Mouse (Mus musculus): Measurements from ENCODE around the gene Fgfr2. TPM values are rescaled to one million over a fixed set of nuclear protein-coding genes. Genes with fewer than 3 reads are reported as not detected.

The Fgfr2 gene
- polyA plus RNA-seq, 1 experiment from 2014 or later: not detected

GRCm38 (mm10) chr7:130773171-130773830 lies 2349.8 kb downstream of the Fgfr2 start:
- H3K4me3 ChIP-seq (ENCODE audit: inconsistent target): no peak overlapping the region
- no peaks in the 10 kb centered on the region for H3K79me2 ChIP-seq (ENCODE audit: inconsistent target)
- H3K36me3 ChIP-seq (ENCODE audit: inconsistent target): no peaks in the 10 kb centered on the region
- WGBS (ENCODE audit: missing documents): 84% methylated on average over 10 of the region's 11 CpGs
- H3K27ac ChIP-seq: no peak overlapping the region

- H3K36me3 ChIP-seq (ENCODE audit: inconsistent target): no peaks in the 10 kb centered on the region
- WGBS (ENCODE audit: missing documents): 22% methylated on average over 3 of the region's 3 CpGs
- no peak overlapping the region for H3K27ac ChIP-seq
- H3K4me3 ChIP-seq (ENCODE audit: inconsistent target): no peak overlapping the region
- H3K79me2 ChIP-seq (ENCODE audit: inconsistent target): no peaks in the 10 kb centered on the region
These were observed 2352.4 kb downstream of the Fgfr2 start for GRCm38 (mm10) chr7:130770707-130771106.

GRCm38 (mm10) chr7:130768151-130768550 lies 2355.0 kb downstream of the Fgfr2 start:
- Histone ChIP-seq H3K4me3 (ENCODE audit: inconsistent target) (no peak overlapping the region), H3K79me2 (ENCODE audit: inconsistent target) (no peaks in the 10 kb centered on the region), H3K36me3 (ENCODE audit: inconsistent target) (no peaks in the 10 kb centered on the region), H3K27ac (no peak overlapping the region)
- 95% methylated on average over 4 of the region's 4 CpGs for WGBS (ENCODE audit: missing documents)

- 84% methylated on average over 30 of the region's 30 CpGs for WGBS (ENCODE audit: missing documents)
- Histone ChIP-seq H3K27ac (no peak overlapping the region), H3K79me2 (ENCODE audit: inconsistent target) (no peaks in the 10 kb centered on the region), H3K36me3 (ENCODE audit: inconsistent target) (no peaks in the 10 kb centered on the region), H3K4me3 (ENCODE audit: inconsistent target) (no peak overlapping the region)
These were observed 2356.6 kb downstream of the Fgfr2 start for GRCm38 (mm10) chr7:130766411-130767170.

- Histone ChIP-seq H3K4me3 (ENCODE audit: inconsistent target) (no peak overlapping the region), H3K79me2 (ENCODE audit: inconsistent target) (no peaks in the 10 kb centered on the region), H3K36me3 (ENCODE audit: inconsistent target) (no peaks in the 10 kb centered on the region), H3K27ac (no peak overlapping the region)
- 93% methylated on average over 17 of the region's 17 CpGs for WGBS (ENCODE audit: missing documents)
These were observed 2359.0 kb downstream of the Fgfr2 start for GRCm38 (mm10) chr7:130764160-130764559.

- WGBS (ENCODE audit: missing documents): 37% methylated on average over 17 of the region's 17 CpGs
- H3K4me3 ChIP-seq (ENCODE audit: inconsistent target): no peak overlapping the region
- H3K27ac ChIP-seq: no peak overlapping the region
- H3K79me2 ChIP-seq (ENCODE audit: inconsistent target): no peaks in the 10 kb centered on the region
- H3K36me3 ChIP-seq (ENCODE audit: inconsistent target): no peaks in the 10 kb centered on the region
These were observed 2360.9 kb downstream of the Fgfr2 start for GRCm38 (mm10) chr7:130762071-130762897.

GRCm38 (mm10) chr7:130757326-130757865 lies 2365.8 kb downstream of the Fgfr2 start:
- WGBS (ENCODE audit: missing documents): 67% methylated on average over 10 of the region's 11 CpGs

GRCm38 (mm10) chr7:130756343-130756835 lies 2366.8 kb downstream of the Fgfr2 start:
- Histone ChIP-seq H3K79me2 (ENCODE audit: inconsistent target) (no peaks in the 10 kb centered on the region), H3K36me3 (ENCODE audit: inconsistent target) (no peaks in the 10 kb centered on the region), H3K4me3 (ENCODE audit: inconsistent target) (no peak overlapping the region), H3K27ac (no peak overlapping the region)
- WGBS (ENCODE audit: missing documents): 72% methylated on average over 7 of the region's 7 CpGs

More at GRCm38 (mm10) chr7:130757326-130757865, 2365.8 kb downstream of the Fgfr2 start:
- no peak overlapping the region for H3K4me3 ChIP-seq (ENCODE audit: inconsistent target)
- H3K27ac ChIP-seq: no peak overlapping the region
- H3K36me3 ChIP-seq (ENCODE audit: inconsistent target): no peaks in the 10 kb centered on the region
- no peaks in the 10 kb centered on the region for H3K79me2 ChIP-seq (ENCODE audit: inconsistent target)

- Histone ChIP-seq H3K27ac (no peak overlapping the region), H3K4me3 (ENCODE audit: inconsistent target) (no peak overlapping the region), H3K79me2 (ENCODE audit: inconsistent target) (no peaks in the 10 kb centered on the region), H3K36me3 (ENCODE audit: inconsistent target) (no peaks in the 10 kb centered on the region)
- WGBS (ENCODE audit: missing documents): 96% methylated on average over 2 of the region's 2 CpGs
These were observed 2368.4 kb downstream of the Fgfr2 start for GRCm38 (mm10) chr7:130754790-130755189.

- Histone ChIP-seq H3K27ac (no peak overlapping the region), H3K4me3 (ENCODE audit: inconsistent target) (no peak overlapping the region), H3K79me2 (ENCODE audit: inconsistent target) (no peaks in the 10 kb centered on the region), H3K36me3 (ENCODE audit: inconsistent target) (no peaks in the 10 kb centered on the region)
- 91% methylated on average over 9 of the region's 9 CpGs for WGBS (ENCODE audit: missing documents)
These were observed 2371.5 kb downstream of the Fgfr2 start for GRCm38 (mm10) chr7:130751678-130752077.

GRCm38 (mm10) chr7:130750752-130751490 lies 2372.2 kb downstream of the Fgfr2 start:
- 96% methylated on average over 17 of the region's 17 CpGs for WGBS (ENCODE audit: missing documents)

GRCm38 (mm10) chr7:130749165-130749564 lies 2374.0 kb downstream of the Fgfr2 start:
- Histone ChIP-seq H3K27ac (no peak overlapping the region), H3K79me2 (ENCODE audit: inconsistent target) (no peaks in the 10 kb centered on the region), H3K4me3 (ENCODE audit: inconsistent target) (no peak overlapping the region), H3K36me3 (ENCODE audit: inconsistent target) (no peaks in the 10 kb centered on the region)
- 94% methylated on average over 4 of the region's 4 CpGs for WGBS (ENCODE audit: missing documents)

More at GRCm38 (mm10) chr7:130750752-130751490, 2372.2 kb downstream of the Fgfr2 start:
- H3K4me3 ChIP-seq (ENCODE audit: inconsistent target): no peak overlapping the region
- no peaks in the 10 kb centered on the region for H3K79me2 ChIP-seq (ENCODE audit: inconsistent target)
- no peaks in the 10 kb centered on the region for H3K36me3 ChIP-seq (ENCODE audit: inconsistent target)
- no peak overlapping the region for H3K27ac ChIP-seq

GRCm38 (mm10) chr7:130743239-130744025 lies 2379.7 kb downstream of the Fgfr2 start:
- 88% methylated on average over 9 of the region's 9 CpGs for WGBS (ENCODE audit: missing documents)
- no peak overlapping the region for H3K4me3 ChIP-seq (ENCODE audit: inconsistent target)
- no peaks in the 10 kb centered on the region for H3K36me3 ChIP-seq (ENCODE audit: inconsistent target)
- no peaks in the 10 kb centered on the region for H3K79me2 ChIP-seq (ENCODE audit: inconsistent target)
- H3K27ac ChIP-seq: no peak overlapping the region

Data from macrophage (primary cell).